Mouse (Mus musculus) embryonic facial prominence, embryonic 11.5 days (tissue): ENCODE measurements around the gene Aamp. TPM values are rescaled to one million over a fixed set of nuclear protein-coding genes. Genes with fewer than 3 reads are reported as not detected.
A peak's percentile ranks its signal among the peaks of the same experiment; 100 is the strongest.

Source experiments
- ATAC-seq: fragments of 200-750 bp; cut with Nextera tagmentation; replicated peaks from 2 replicates; pipeline ENCODE4 v1.8.0; 2017; ENCODE audit warnings: low read depth; ENCODE audit not compliant: insufficient number of reproducible peaks, low FRiP score, low TSS enrichment
- DNase-seq: peaks from one replicate; pipeline ENCODE4 v3.0.0-alpha.2; 2015; ENCODE audit warnings: low spot score
- H3K27ac ChIP-seq: fragments of 300-500 bp; sonication (generic); replicated peaks from 2 replicates; pipeline ENCODE4 v1.5.1; 2014; ENCODE audit warnings: mild to moderate bottlenecking, low read depth, low read length, control low read depth
- H3K27me3 ChIP-seq: fragments of 300-500 bp; sonication (generic); 2 replicates; pipeline ENCODE4 v1.6.1; 2014; ENCODE audit warnings: mild to moderate bottlenecking, low read length, moderate library complexity, mixed read lengths; ENCODE audit not compliant: control insufficient read depth, insufficient read depth
- H3K36me3 ChIP-seq: fragments of 300-500 bp; sonication (generic); replicated peaks from 2 replicates; pipeline ENCODE4 v1.6.1; 2014; ENCODE audit warnings: low read depth, mild to moderate bottlenecking, low read length, moderate library complexity, mixed read lengths; ENCODE audit not compliant: control insufficient read depth, insufficient read depth
- H3K4me1 ChIP-seq: fragments of 300-500 bp; sonication (generic); 2 replicates; pipeline ENCODE4 v1.6.1; 2014; ENCODE audit warnings: low read length, mixed read lengths; ENCODE audit not compliant: control insufficient read depth, insufficient read depth
- H3K4me2 ChIP-seq: fragments of 300-500 bp; sonication (generic); 2 replicates; pipeline ENCODE4 v1.6.1; 2014; ENCODE audit warnings: low read depth, mild to moderate bottlenecking, control low read depth, low read length, moderate library complexity
- H3K4me3 ChIP-seq: fragments of 300-500 bp; sonication (generic); 2 replicates; pipeline ENCODE4 v1.5.1; 2014; ENCODE audit warnings: low read depth, low read length, control low read depth
- H3K9ac ChIP-seq: fragments of 300-500 bp; sonication (generic); replicated peaks from 2 replicates; pipeline ENCODE4 v1.6.1; 2014; ENCODE audit warnings: mild to moderate bottlenecking, control low read depth, low read length
- H3K9me3 ChIP-seq: fragments of 300-500 bp; sonication (generic); replicated peaks from 2 replicates; pipeline ENCODE4 v1.6.1; 2016; ENCODE audit warnings: mild to moderate bottlenecking, low read length, inconsistent platforms, mixed read lengths; ENCODE audit not compliant: control insufficient read depth
- WGBS: fragments of 180-500 bp; shearing (Covaris S2); extraction: QIAGEN DNeasy Blood & Tissue Kit; methylation state at CpG from one replicate; pipeline ENCODE4 v1.1.7; 2014; 5-methylcytosine and 5-hydroxymethylcytosine counted together
- polyA plus RNA-seq: library from polyadenylated mRNA; unstranded; fragments of >200 nt; fragmentation: Nextera tagmentation; extraction: Ambion mirVana; gene quantifications from 2 replicates; pipeline ENCODE4 v1.2.1, GENCODE M21; 2014

Aamp gene
- polyA plus RNA-seq, 1 experiment from 2014 or later: 179 TPM

DNA sequence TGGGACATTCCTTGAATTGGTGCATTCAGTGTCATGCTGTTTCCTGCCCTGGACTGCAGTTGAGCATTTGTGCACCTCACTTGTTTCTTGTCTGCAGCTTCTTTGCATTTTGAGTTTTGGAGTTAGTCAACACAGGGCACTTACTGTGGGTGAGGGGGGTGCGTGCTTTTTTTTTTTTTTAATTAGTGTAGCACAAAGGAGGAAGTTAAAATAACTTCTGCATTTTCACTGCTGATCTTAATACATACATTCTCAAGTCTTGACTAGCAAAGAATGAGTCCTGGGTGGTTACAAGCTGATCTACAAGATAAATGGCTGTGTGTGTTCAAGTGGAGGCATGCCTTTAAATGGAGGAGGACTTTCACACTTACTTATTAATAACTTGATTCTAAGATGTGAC lies 46.4 kb downstream of the Aamp start:
- ATAC-seq (no peak), DNase-seq (no peak)
- Histone ChIP-seq H3K27ac (no peak overlapping the region), H3K4me1 (0 out of 2 replicates have a peak, but pooled peaks cover 3% of the 10 kb centered on the region), H3K27me3 (no peaks in the 10 kb centered on the region), H3K9ac (no peak overlapping the region), H3K4me3 (peak overlapping the region; percentile 91), H3K4me2 (peak overlapping the region; percentile 65), H3K36me3 (no peaks in the 10 kb centered on the region), H3K9me3 (no peaks in the 10 kb centered on the region)
- 73% methylated on average over 1 of the region's 1 CpGs for WGBS

DNA sequence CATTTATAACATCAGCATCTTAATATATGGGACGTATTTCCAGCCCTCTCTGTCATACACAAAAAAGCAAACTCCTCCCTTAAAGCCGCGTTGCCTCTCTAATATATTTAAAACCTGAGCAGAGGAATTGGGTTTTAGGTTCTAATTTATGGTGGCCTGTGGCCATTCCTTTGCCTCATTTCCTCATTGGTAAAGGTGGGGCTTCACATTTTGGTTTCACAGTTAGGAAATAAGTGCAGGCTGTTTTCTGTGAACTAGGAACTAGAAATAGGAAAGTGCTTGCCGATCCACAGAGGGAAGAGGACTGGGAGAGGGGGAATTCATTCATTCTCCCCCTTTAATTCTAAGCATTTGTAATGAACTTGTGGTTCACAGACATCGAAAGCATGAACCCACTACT lies 46.9 kb downstream of the Aamp start:
- Histone ChIP-seq H3K36me3 (no peaks in the 10 kb centered on the region), H3K27ac (no peak overlapping the region), H3K9me3 (no peaks in the 10 kb centered on the region), H3K4me1 (0 out of 2 replicates have a peak, but pooled peaks cover 3% of the 10 kb centered on the region), H3K4me2 (peak overlapping the region; percentile 65), H3K9ac (0 out of 2 replicates have a peak overlapping the region, but pooled peaks have one; percentile 1), H3K27me3 (no peaks in the 10 kb centered on the region), H3K4me3 (peak overlapping the region; percentile 91)
- 49% methylated on average over 5 of the region's 5 CpGs for WGBS
- ATAC-seq: no peak
- DNase-seq: no peak

DNA sequence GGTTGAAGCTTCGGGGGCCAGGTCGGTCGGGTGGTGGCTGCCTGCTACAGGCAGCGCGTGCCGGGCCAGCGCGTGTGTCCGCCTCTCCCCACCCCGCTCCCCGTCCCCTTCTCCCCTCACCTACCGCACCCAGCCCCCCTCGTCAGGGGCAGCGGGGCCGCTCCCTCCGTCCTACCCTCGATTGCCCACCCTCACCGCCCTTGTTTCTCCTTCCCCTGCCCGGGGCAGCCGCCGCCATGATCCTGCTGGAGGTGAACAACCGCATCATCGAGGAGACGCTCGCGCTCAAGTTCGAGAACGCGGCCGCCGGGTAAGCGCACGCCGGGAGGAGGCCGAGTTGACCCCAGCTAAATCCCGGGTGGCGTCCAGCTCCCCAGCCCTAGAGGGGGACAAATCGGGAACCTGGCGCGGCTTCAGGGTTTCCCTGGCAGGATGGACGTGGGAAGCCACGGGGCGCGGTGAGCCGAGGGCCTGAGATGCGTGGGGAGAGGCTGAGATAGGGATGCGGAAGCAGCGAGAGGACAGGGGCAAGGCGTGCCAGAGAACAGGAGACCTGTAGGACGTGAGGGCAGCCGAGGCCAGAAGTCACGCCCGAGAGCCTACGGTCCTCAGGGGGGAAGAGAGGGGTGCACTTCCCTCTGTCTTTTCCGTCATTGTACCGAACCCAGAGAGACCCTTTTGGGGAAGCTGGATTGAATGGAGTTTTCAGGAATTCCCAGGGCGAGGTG lies 47.8 kb downstream of the Aamp start:
- H3K27ac ChIP-seq: peak overlapping the region; percentile 54
- no peaks in the 10 kb centered on the region for H3K9me3 ChIP-seq
- peak overlapping the region; percentile 91 for H3K4me3 ChIP-seq
- peak overlapping the region; percentile 65 for H3K4me2 ChIP-seq
- no peaks in the 10 kb centered on the region for H3K36me3 ChIP-seq
- H3K4me1 ChIP-seq: 0 out of 2 replicates have a peak, but pooled peaks cover 3% of the 10 kb centered on the region
- H3K9ac ChIP-seq: peak overlapping the region; percentile 89
- peak; percentile 77 for ATAC-seq
- WGBS: under 1% methylated on average over 52 of the region's 57 CpGs
- peak; percentile 15 for DNase-seq
- no peaks in the 10 kb centered on the region for H3K27me3 ChIP-seq

DNA sequence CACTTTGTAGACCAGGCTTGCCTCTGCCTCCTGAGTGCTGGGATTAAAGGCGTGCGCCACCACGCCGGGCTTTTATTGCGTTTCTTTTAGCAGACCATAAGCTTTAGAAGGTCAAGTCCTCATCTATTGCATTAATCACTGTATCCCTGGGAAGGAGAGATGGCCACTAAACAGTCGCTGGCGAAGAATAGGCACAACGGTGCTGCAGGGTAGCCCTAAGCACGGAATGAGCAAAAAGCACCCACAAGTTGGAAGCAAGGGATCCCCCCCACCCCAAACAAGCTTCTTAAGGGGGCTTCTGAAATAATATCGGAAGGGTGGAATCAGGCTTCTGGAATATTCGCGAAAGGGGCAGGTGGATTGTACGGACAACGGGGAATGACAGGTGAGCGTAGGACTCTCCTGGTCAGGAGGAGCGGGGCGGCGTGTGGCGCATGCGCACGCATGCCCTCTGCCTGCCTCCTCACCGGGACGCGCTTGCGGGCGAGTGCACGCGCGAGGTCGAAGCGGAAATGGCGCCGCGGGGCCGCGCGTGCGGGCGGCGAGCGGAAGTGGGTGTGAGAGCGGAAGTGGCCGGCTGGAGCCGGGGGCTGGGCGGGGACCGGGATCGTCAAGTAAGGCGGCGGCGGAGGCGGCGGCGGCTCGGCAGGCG lies 48.5 kb downstream of the Aamp start, which contains the start of gene Arpc2:
TSS of gene Arpc2 (plus strand) at position 147 of the 652 bp plus-strand sequence.
- H3K9ac ChIP-seq: peak within 1 kb of the TSS; percentile 89
- peak; percentile 96 for DNase-seq
- peak; percentile 88 for ATAC-seq
- H3K4me3 ChIP-seq: peak within 1 kb of the TSS; percentile 91
- no peaks in the 10 kb centered on the region for H3K27me3 ChIP-seq
- H3K4me1 ChIP-seq: 0 out of 2 replicates have a peak, but pooled peaks cover 3% of the 10 kb centered on the region
- no peaks in the 10 kb centered on the region for H3K36me3 ChIP-seq
- no peaks in the 10 kb centered on the region for H3K9me3 ChIP-seq
- peak within 1 kb of the TSS; percentile 54 for H3K27ac ChIP-seq
- peak within 1 kb of the TSS; percentile 71 for H3K4me2 ChIP-seq
- WGBS: 2% methylated on average over 41 of the region's 55 CpGs

DNA sequence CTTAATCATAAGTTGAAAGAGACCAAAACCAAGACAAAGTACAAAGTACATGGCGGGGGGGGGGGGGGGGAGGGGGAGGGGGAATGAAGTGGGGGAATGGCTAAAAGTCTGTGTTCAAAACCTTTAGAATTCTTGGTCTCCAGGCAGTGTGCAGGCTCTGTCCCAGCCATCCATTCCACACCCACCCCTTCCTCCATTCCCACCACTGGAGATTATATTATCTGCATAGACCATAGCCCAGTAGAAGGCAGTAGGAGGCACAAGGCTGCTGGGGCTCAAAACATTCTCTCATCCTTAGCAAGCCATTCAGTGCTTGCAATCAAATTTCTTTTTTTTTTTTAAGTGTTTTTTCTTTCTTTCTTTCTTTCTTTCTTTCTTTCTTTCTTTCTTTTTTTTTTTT lies 53.5 kb downstream of the Aamp start:
- H3K27ac ChIP-seq: no peak overlapping the region
- H3K4me3 ChIP-seq: no peak overlapping the region
- H3K9ac ChIP-seq: no peak overlapping the region
- no CpG with 5 or more reads among the region's 1 CpGs for WGBS
- H3K9me3 ChIP-seq: no peaks in the 10 kb centered on the region
- no peaks in the 10 kb centered on the region for H3K4me1 ChIP-seq
- DNase-seq (no peak), ATAC-seq (no peak)
- no peak overlapping the region for H3K4me2 ChIP-seq
- no peaks in the 10 kb centered on the region for H3K36me3 ChIP-seq
- no peaks in the 10 kb centered on the region for H3K27me3 ChIP-seq

DNA sequence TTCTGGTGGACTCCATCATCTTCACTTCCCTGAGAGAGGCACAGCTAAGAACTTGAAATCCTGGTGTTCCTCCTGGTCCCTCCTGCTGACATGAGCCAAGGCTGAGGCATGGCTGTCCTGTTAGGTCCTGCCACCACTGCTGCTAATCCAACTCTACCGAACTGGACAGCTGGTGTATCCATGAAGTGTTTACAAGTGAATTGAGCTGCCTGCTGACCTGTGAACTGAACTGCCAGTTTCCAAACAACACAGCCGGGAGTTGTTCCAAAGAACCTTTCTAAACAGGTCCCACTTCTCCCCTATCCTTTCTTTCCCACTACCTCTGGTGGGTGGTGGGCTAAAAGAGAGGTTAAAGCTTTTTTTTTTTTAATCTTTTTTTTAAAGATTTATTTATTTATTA lies 54.6 kb downstream of the Aamp start:
- DNase-seq: no peak
- H3K27me3 ChIP-seq: no peaks in the 10 kb centered on the region
- H3K9me3 ChIP-seq: no peaks in the 10 kb centered on the region
- H3K4me1 ChIP-seq: no peaks in the 10 kb centered on the region
- no peak overlapping the region for H3K27ac ChIP-seq
- 69% methylated on average over 2 of the region's 2 CpGs for WGBS
- no peaks in the 10 kb centered on the region for H3K36me3 ChIP-seq
- H3K4me3 ChIP-seq: no peak overlapping the region
- ATAC-seq: no peak
- H3K4me2 ChIP-seq: no peak overlapping the region
- no peak overlapping the region for H3K9ac ChIP-seq

Other genes with a start within 250 kb of the Aamp start
- 21.1 and 21.6 TPM in 2 replicates for gene Tns1, start 160.3 kb downstream of the Aamp start, polyA plus RNA-seq
- gene Rufy4, start 159.2 kb downstream of the Aamp start, polyA plus RNA-seq: 0.11 and 0.28 TPM in 2 replicates
- gene Cxcr2, start 130.7 kb downstream of the Aamp start, polyA plus RNA-seq: 0.07 and 0.08 TPM in 2 replicates
- gene Cxcr1, start 90.1 kb downstream of the Aamp start, polyA plus RNA-seq: not detected in 2 replicates
- 344 and 380 TPM in 2 replicates for gene Arpc2, start 48.7 kb downstream of the Aamp start, polyA plus RNA-seq
- 0.20 and 0.91 TPM in 2 replicates for gene Gpbar1, start 6.2 kb downstream of the Aamp start, polyA plus RNA-seq
- 95.1 and 98.6 TPM in 2 replicates for gene Pnkd, start 192 bp upstream of the Aamp start, polyA plus RNA-seq
- gene Tmbim1, start 20.9 kb upstream of the Aamp start, polyA plus RNA-seq: 10.1 and 10.5 TPM in 2 replicates
- 0.22 and 0.36 TPM in 2 replicates for gene Catip, start 77.4 kb upstream of the Aamp start, polyA plus RNA-seq
- gene Slc11a1, start 90.5 kb upstream of the Aamp start, polyA plus RNA-seq: 2.4 and 4.9 TPM in 2 replicates
- 60.0 and 66.2 TPM in 2 replicates for gene Ctdsp1, start 106.8 kb upstream of the Aamp start, polyA plus RNA-seq
- gene Vil1, start 124.6 kb upstream of the Aamp start, polyA plus RNA-seq: 0.07 and 0.11 TPM in 2 replicates
- 106 and 112 TPM in 2 replicates for gene Cnot9, start 221.3 kb upstream of the Aamp start, polyA plus RNA-seq